Mouse (Mus musculus) G1E (cell line): ENCODE data around the gene B4galt5.

Experiments used
- CTCF ChIP-seq: IDR thresholded peaks from 2 replicates; pipeline ENCODE4 v1.5.1; 2012; ENCODE audit warnings: low read depth, low read length, inconsistent platforms, mixed read lengths
- GATA2 ChIP-seq: IDR thresholded peaks from 2 replicates; pipeline ENCODE4 v1.6.1; 2012; ENCODE audit warnings: low read depth, low read length, inconsistent platforms, borderline replicate concordance
- TAL1 ChIP-seq: conservative IDR thresholded peaks from 2 replicates; pipeline ENCODE4 v1.6.1; 2012; ENCODE audit warnings: low read depth, low read length, inconsistent platforms, mixed read lengths

DNA sequence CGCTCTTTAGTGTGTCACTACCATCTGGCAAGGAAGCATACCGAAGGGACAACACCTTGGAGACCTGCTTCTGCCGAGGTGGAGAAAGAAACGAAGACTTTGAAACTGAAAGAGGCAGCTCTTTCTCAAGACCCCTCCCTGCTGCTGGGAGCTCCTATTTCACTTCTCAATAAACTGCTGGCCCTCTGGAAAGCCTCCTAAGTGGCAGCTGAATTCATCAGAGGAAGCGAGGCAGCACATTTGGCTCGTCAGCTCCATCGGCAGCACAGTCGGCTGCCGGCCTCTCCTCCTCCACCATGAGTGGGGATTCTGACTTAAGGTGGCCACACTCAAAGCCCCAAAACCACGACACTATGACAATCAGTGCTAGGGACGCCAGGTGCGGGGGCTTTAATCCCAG, 41.3 kb downstream of the B4galt5 start:
- TF ChIP-seq GATA2 (no peak), CTCF (no peak), TAL1 (no peak)
